Mouse (Mus musculus) embryo, embryonic 11.5 days (tissue): ENCODE measurements around the gene Flt3l.
"Not testable (repeated sequence)": the region's sequence is repeated elsewhere in the genome, so short reads cannot be mapped to it uniquely, and the experiment has no call there.

Source experiments
- DNase-seq: peaks from one replicate; pipeline ENCODE4 v3.0.0-alpha.2; 2012; ENCODE audit warnings: low read depth, low spot score

Flt3l gene

DNA sequence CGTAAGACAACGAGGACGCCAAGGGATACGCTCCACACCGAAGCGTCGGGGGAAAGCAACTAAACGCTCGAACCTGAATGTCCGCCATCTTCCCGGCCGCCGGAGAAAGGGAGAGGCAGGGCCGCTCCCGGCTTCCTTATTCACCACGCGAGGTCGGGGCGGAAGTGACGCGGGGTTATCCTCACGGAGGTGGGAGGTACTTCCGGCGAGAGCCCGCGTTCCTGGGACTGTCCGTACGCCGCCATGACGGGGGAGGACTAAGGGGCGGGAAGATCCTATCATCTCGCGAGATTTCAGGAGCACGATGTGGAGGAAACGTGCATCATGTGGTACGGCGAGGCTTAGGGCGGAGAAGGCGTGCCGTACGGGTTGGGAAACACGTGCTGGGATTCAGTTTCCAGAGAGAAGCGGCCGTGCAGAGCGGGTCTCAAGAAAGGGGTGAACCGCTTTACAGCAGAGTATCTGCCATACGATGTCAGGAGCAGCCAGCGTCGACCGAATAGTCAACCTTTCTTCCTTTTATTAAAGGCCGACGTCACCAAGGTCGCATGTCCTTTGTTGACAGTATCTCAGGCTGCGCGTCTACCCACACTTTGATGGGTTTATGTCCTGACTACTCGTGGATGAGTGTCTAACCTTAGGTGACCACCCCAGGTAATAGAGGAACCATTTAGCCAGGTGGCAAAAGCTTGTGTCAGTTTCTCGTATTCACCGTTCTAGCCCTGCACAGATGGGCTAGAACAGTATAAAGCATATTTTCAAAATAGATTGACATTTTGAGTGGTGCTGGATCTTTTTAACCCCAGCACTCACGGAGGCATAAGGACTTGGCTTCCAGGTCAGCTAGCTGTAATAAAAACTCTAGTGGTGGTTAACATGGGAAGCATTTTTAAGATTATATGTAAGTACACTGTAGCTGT is 11.7 kb downstream of the Flt3l start, which contains the start of gene Rps11:
Gene Rps11 (minus strand): TSS at position 216 of the 920 bp plus-strand sequence.
- DNase-seq = peak; percentile 100

DNA sequence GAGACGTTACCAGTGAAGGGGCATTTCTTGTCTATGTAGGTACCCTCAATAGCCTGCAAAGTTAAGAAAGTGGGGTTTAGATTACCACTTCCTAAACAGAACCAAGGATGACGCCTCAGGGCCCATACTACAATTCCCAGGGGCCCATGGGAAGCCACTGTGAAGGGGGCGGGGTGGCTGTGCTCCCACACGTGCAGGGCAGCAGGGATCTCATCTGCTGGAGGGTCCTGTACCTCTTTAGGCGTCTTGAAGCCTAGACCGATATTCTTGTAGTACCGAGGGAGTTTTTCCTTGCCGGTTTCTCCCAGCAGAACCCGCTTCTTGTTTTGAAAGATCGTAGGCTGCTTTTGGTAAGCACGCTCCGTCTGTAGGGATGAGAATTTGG is 13.1 kb downstream of the Flt3l start:
- no peak for DNase-seq

DNA sequence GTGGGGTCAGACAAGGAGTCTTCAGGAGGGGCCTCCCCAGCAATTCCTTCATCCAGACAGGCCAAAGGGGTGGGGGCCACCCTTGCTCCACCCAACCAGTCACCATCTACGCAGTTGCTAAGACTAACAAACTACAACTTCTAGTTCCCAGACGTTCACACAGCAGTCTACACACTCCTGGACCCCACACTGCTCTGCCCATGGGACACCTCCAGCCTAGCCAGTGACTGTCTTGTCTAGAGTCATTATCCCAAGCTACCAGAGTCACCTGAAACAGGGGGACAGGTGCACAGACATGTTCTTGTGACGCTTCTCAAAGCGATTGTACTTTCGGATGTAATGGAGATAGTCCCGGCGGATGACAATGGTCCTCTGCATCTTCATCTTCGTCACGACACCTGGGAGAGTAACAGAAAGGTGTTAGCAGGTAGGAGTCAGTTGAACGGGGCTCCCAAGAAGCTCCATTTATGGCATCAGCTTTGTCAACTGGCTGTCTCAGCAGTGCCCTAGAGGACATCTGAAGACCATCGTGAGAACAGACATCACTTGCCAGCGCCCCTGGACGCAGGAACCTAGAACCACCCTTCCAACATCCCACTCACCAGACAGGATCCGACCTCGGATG is 13.6 kb downstream of the Flt3l start:
- no peak for DNase-seq

DNA sequence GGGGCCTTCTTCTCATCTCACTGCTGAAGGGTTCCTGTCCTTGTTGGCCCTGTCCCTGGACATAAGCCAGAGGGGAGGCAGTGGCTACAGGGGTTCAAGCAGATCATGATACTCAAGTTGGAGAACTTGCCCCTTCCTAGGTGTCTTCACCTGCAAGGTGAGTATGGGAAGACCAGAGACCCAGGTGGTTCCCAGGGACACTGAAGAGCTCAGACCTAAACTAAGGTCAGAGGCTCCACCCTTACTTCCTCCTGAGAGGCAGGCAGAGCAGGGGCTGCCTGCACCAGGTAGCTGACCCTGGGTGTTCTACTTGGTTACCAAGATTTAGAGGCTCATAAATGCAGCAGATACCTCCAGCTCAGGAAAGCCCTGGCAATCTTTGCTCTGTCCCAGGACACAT is 14.3 kb downstream of the Flt3l start:
- no peak for DNase-seq

DNA sequence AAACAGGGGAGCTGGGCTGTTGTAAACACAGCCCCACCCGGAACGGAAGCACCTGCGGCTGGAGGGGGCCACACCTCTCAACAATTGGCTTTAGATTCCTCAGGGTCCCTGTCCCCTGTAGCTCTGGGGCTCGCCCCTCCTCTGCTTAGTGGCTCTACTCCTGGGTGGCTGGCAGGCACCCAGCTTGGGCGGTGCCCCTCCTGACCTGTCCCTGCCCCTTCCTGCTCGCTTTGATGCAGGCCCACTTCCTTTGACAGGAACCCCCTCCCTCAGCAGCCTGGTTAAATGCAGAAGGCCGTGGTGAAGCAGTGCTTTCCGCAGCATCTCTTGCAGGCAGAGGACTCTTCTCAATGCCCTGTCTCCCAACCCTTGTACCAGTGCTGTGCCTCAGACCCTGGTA is 14.8 kb downstream of the Flt3l start:
- DNase-seq = no peak

DNA sequence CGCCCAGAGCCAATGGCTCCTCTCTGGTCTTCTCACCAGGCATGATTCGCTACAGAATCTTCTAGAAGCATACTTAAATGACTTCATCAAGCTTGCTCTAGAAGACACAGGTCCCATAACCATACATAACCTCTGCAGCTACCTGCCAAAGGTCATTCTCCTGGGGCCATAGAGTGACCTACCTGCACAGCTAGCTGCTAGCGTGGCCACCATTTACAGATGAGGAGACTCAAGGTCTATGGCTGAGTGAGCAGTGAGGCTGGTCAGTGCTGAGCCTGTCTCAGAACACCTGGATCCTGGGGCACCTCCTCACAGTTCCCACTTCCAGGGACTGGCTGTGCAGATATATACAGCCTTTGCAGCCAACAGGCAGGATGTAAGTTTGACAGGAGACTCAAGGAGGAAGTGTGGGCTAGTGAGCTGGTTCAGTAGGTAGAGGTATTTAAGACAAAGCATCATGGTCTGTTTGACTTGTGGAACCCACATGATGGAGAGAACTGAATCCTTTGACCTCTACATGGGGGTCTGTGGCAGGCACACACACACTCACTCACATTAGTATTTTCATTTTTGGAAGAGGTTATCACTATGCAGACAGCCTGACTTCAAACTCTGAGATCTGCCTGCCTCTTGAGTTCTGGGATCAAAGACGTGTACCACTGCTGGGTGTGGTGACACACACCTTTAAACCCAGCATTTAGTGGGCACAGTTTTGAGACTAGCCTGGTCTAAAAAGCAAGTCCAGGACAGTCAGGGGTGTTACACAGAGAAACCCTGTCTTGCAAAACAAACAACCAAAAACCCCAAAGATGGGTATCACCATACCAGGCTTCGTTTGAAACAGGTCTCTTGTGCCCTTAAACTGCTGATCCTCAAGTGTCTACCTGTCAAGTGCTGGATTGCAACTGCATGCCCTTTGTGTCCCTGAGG is 16.2 kb downstream of the Flt3l start:
- no peak for DNase-seq

DNA sequence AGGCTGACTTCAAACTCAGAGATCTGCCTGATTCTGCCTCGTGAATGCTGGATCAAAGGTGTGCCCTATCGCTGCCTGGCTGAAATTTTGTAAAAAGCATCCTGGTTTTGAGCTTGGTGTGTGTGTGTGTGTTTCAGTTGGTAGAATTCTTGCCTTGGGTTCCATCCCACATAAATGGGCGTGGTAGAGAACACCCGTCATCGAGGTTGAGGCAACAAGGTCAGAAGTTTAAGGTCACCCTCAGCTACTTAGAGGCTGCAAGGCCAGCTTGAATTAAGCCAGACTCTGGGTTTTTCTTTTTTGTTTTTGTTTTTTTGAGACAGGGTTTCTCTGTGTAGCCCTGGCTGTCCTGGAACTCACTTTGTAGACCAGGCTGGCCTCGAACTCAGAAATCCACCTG is 17.9 kb downstream of the Flt3l start:
- DNase-seq = no peak

DNA sequence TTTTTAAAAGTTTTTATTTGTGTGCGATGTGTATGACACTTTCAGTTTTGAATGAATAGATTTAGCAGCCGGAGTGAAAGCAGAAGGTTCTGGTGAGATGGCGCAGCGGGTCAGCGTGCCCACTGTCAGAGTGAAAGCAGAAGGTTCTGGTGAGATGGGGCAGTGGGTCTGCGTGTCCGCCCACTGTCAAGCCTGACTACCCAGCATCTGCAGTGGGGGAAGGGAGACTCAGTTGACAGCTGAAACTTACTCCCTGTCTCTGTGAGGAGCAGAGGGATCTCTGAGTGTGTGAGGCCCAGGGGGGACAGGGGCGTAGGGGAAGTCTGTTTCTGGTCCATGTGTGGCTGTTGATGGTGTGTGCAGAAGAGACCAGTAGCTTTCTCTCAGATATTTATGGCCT is 18.7 kb downstream of the Flt3l start:
- DNase-seq = no peak

DNA sequence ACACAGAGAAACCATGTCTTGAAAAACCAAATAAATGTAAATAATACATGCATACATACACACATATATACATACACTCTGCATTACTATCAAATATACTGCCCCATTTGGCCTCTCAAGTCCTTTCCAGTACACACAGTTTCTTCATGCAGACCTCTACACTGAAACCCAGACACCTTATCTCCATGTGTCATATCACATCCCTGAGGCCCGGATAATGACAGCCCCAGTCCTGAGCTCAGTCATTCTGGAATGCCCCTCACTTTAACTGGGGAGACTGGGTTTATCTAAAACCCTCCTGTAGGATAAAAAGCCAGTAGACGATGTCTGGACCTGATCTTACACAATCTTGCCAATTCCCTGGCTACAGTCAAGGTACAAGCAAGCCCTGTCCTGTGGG is 22.8 kb downstream of the Flt3l start:
- no peak for DNase-seq

DNA sequence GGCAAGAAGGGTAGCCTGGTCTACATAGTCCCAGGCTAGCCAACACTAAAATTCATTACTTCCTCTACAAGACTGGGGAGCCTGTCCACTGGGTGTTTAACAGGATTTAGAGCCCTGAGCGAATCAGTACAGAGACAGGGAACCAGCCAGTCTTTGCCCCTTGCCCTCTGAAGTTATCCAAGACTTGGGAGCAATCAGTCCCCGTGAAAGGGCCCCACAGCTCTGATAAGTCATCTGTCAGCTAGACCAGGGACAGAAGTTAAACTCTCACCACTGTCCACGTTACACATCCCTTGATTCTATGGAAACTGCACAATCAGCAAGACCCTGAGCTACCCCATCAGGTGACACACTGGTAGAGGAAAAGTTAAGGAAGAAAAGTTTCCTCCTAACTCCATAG is 23.7 kb downstream of the Flt3l start:
- no peak for DNase-seq

DNA sequence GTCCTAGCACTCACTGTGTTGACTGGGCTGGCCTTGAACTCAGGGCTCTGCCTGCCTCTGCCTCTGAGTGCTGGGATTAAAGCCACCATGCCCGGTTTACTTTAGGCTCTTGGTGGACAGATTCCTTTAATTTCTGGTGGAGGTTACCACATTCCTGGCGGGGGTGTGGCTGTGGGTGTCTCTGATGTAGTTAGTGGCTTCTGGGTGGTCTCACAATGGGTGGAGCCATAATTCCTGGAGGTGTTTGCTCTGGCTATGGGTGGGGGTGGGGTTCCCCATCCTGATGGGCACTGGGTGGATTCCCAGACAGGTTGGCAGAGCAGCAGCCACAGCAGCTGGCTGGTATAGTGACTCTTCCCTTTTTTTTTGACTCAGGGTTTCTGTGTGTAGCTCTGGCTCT is 24.3 kb downstream of the Flt3l start:
- DNase-seq = no peak

DNA sequence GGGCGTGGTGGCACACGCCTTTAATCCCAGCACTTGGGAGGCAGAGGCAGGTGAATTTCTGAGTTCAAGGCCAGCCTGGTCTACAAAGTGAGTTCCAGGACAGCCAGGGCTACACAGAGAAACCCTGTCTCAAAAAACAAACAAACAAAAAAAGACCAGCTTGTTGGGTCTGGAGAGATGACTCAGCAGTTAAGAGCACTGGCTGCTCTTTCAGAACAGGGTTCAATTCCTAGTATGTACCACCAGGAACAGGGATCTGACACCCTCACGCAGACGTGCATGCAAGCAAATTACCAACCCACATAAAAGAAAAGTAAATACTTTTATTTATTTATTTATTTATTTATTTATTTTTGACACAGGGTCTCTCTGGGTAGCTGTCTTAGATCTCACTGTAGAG is 26.1 kb downstream of the Flt3l start:
- DNase-seq = not testable (repeated sequence)

DNA sequence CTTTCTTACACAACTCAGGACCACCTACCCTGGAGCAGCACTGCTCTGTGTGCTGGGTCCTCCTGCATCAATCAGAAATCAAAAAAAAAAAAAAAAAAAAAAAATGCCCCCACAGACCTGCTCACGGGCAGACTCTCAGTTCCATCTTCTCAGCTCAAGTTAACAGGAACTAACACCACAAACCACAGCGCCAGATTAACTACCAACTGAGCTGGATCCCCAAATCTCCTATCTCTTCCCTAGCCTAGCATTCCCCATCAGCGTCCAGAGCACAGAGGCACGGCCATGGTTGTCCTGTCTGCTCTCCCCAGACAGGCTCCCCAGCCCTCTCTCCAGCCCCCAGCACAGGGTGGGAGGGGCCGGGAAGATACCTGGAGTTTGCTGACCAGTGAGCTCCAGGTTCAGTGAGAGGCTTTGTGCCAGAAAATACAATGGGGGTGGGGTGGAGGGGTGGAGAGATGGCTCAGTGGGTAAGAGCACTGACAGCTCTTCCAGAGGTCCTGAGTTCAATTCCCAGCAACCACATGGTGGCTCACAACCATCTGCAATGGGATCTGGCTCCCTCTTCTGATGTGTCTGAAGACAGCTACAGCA is 29.1 kb downstream of the Flt3l start:
- DNase-seq = no peak

DNA sequence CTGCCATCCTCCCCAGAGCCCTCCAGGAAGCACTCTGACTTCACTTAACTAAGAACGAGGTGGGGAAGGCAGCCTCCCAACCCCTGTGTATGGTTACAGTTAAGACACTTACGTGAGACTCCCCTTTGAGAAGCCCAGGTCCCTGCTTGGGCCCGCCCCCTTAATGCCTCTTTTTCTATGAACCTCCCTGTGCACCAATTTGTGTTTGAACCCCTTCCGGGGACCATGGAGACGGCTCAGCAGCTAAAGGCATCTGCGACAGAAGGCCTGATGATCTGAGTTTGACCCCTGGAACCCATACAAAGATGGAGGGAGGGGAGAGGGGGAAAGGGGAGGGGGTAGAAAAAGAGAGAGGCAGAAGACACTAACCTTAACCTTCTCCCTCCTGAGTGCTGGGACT is 29.8 kb downstream of the Flt3l start:
- DNase-seq = no peak

DNA sequence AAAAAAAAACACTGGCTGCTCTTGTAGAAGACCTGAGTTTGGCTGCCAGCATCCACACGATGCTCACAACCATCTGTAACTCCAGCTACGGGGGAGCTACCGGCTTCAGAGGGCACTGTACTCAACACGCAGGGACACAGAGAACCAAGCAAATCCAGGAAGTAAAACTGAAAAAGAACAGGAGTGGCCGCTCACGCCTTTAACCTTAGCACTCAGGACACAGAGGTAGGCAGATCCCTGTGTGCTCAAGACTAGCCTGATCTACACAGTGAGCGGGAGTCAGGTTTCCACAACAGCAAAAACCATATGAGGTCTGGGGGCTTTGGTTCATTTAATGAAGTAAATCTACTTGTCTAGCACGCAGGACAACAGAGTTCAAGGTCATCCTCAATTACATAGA is 30.7 kb downstream of the Flt3l start:
- DNase-seq = no peak

DNA sequence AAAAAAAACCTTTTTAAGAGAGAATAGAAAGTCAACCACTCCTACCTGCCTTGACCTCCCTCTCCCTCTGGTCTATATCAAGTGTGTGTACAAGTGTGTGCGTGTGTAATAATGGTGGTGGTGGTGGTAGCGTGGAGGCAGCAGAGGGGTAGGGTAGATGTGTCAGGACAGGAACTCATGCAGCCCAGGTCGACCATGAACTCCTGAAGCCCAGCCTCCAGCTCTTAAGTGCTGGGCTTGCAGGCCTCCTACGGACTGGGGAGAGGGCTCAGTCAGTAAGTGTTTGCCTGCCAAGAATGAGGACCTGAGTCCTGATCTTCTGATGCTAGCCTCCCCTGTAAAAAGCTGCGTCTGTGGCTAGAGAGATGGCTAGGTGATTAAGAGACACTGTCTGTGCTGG is 31.3 kb downstream of the Flt3l start:
- no peak for DNase-seq

DNA sequence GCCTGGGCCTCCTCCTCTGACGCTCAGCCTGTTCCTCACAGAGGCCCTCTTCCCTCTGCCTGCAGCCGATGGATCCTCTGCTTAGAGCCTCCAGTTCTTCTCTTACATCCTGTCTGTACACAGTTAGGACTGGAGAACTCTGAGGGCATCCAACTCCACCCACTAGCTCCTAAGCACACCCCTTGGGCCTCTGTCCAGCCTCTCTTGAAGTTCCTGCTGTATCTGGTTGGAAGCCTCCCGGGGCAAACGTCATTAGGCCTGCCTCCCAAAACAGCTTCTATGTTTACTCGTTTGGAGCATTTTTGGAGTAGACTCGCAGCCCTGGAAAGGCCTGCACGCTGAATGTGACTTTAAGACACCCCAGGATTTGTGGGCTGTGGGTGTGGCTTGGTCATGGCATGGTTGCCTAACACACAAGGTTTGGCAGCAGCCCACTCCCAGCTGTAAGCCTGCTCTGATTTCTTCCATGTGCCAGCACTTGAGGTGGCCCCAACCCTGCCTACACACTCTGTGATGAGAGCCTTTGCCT is 32.5 kb downstream of the Flt3l start, which contains the start of gene Fcgrt:
Gene Fcgrt (minus strand): TSS at position 200 of the 529 bp plus-strand sequence.
- no peak for DNase-seq

DNA sequence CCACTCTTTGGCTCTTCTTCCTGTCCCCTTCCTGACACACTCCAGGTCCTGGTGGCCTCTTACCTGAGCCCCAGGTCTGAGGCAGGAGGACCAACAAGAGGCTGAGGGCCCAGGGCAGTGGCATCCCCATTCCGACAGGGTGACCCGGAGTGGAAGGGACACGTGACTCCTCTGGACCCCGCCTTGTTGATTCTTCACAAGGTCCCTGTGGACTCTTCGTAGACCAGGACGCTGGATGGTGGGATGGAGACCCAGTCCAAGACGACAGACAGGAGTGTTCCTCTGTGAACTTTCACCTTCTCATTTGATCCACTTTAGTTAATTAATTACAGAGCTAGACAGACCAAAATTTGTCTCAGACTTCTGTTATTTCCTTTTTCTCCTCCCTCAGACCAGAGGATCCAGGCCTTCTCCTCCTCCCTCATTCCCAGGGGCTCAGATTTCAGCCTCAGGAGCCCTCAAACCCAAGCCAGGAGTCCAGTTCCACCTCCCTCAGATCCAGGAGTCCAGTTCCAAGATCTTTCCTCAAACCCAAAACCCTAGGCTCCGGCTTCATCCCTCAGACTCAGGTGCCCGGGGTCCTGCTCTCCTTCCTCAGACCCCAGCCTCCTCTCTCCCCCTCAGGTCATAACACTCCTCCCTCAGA is 33.2 kb downstream of the Flt3l start:
- no peak for DNase-seq

DNA sequence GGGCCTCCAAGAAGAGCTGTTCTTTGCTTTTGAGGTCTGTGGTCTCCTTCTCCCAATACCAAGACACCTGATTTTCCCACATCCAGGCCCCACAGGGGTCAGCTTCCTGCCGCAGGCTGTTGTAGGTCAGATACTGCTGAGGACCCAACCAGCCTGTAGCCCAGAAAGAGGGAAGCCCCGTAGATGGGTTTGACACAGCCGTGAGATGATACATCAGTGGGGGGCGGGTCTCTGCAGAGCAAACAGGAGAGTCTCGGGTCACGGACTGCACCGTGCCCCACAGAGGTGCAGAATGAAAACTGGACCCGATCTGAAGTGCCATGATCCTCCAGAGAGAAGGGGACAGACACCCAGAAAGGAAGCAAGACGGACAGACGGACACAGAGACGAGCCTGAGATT is 33.8 kb downstream of the Flt3l start:
- DNase-seq = no peak

DNA sequence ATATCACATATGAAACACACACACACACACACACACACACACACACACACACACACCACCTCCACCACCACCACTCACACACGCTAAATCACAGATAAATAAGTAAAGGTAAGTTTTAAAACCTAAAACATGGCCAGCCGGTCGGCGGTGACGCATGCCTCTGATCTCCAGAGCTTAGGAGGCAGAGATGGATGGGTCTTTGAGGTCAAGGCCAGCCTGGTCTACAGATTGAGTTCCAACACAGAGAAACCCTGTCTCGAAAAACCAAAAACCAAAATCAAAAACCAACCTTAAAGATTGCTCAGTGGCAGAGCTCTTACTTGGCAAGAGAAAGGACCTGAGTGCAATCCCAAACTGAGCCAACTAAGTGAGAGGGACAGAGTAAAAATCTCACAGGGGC is 36.2 kb downstream of the Flt3l start:
- no peak for DNase-seq
